Mouse (Mus musculus) limb, embryonic 14.5 days (tissue): ENCODE measurements around the gene Pomgnt1. TPM values are rescaled to one million over a fixed set of nuclear protein-coding genes. Genes with fewer than 3 reads are reported as not detected.

ENCODE experiments used
- ATAC-seq: fragments of 200-750 bp; cut with Nextera tagmentation; 2 replicates; pipeline ENCODE4 v1.8.0; 2017; ENCODE audit warnings: low read depth, moderate number of reproducible peaks, moderate TSS enrichment; ENCODE audit not compliant: low FRiP score
- DNase-seq: peaks from one replicate; pipeline ENCODE4 v3.0.0-alpha.2; 2015; ENCODE audit warnings: low spot score
- H3K27ac ChIP-seq: fragments of 300-500 bp; sonication (generic); replicated peaks from 2 replicates; pipeline ENCODE4 v1.5.1; 2014; ENCODE audit warnings: low read depth, mild to moderate bottlenecking, low read length, moderate library complexity, mixed read lengths
- H3K27me3 ChIP-seq: fragments of 300-500 bp; sonication (generic); 2 replicates; pipeline ENCODE4 v1.6.1; 2014; ENCODE audit warnings: low read length, mixed read lengths; ENCODE audit not compliant: control insufficient read depth, insufficient read depth
- H3K36me3 ChIP-seq: fragments of 300-500 bp; sonication (generic); 2 replicates; pipeline ENCODE4 v1.6.1; 2014; ENCODE audit warnings: mild to moderate bottlenecking, low read length, moderate library complexity, mixed read lengths; ENCODE audit not compliant: control insufficient read depth, insufficient read depth
- H3K4me1 ChIP-seq: fragments of 300-500 bp; sonication (generic); 2 replicates; pipeline ENCODE4 v1.6.1; 2014; ENCODE audit warnings: antibody characterized with exemption, low read length, mixed read lengths; ENCODE audit not compliant: control insufficient read depth, insufficient read depth
- H3K4me2 ChIP-seq: fragments of 300-500 bp; sonication (generic); replicated peaks from 2 replicates; pipeline ENCODE4 v1.6.1; 2014; ENCODE audit warnings: low read depth, mild to moderate bottlenecking, low read length, moderate library complexity; ENCODE audit not compliant: severe bottlenecking
- H3K4me3 ChIP-seq: fragments of 300-500 bp; sonication (generic); replicated peaks from 2 replicates; pipeline ENCODE4 v1.5.1; 2014; ENCODE audit warnings: low read length
- H3K9ac ChIP-seq: fragments of 300-500 bp; sonication (generic); 2 replicates; pipeline ENCODE4 v1.6.1; 2014; ENCODE audit warnings: mild to moderate bottlenecking, low read depth, low read length, moderate library complexity; ENCODE audit not compliant: severe bottlenecking
- H3K9me3 ChIP-seq: fragments of 300-500 bp; sonication (generic); 2 replicates; pipeline ENCODE4 v1.6.1; 2016; ENCODE audit warnings: low read length; ENCODE audit not compliant: control insufficient read depth
- POLR2A ChIP-seq: fragments of 200-500 bp; IDR thresholded peaks from 2 replicates; pipeline ENCODE4 v1.8.0; 2012; ENCODE audit warnings: inconsistent platforms, mild to moderate bottlenecking, moderate library complexity, borderline replicate concordance; ENCODE audit not compliant: insufficient read depth, insufficient read length; ENCODE audit errors: extremely low read depth
- WGBS: fragments of 180-500 bp; shearing (Covaris S2); extraction: QIAGEN DNeasy Blood & Tissue Kit; methylation state at CpG from one replicate; pipeline ENCODE4 v1.1.7; 2014; 5-methylcytosine and 5-hydroxymethylcytosine counted together
- polyA plus RNA-seq, 2 experiments: library from polyadenylated mRNA; depleted of rRNA in 1 of 2; stranded (reverse) in 1 of 2; unstranded in 1 of 2; fragments of >200 nt; fragmentation: Nextera tagmentation in 1 of 2; extraction: Ambion mirVana in 1 of 2; gene quantifications; 2 replicates each; pipeline versions ENCODE4 v1.2.1 to v1.2.3; 2012 to 2014

The Pomgnt1 gene
- polyA plus RNA-seq, 2 experiments, result 62.7 to 79.6 TPM

DNA sequence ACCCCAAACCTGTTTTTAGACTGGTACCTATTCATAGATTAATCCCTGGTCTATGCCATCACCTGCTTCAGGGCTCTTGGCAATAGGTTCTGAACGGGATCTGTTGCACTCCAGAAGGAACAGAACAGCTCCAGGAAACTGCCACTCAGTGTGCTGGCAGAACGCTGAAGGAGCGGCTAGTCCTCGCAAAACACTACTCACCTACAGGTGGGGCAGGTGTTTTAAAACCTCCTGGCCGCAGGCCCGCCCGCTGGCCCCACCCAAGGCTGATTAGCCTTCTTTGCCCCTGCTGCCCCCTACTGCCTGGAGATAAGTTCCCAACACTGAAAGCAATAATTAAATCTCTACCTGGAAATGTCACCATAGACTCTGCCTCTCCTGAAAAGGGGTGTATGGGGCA, 43.8 kb downstream of the Pomgnt1 start, which contains the start of gene Tspan1:
Tspan1 (minus strand) TSS at position 198 of the 400 bp plus-strand sequence.
- Histone ChIP-seq H3K4me3 (no peak within 1 kb of the TSS), H3K27me3 (no peaks in the 10 kb centered on the region), H3K36me3 (no peaks in the 10 kb centered on the region), H3K9me3 (no peaks in the 10 kb centered on the region), H3K9ac (no peak within 1 kb of the TSS), H3K27ac (no peak within 1 kb of the TSS), H3K4me1 (peaks cover 7% of the 10 kb centered on the region; the same call in 1 of the 2 replicates), H3K4me2 (no peak within 1 kb of the TSS)
- DNase-seq, result no peak
- no peak for TF ChIP-seq POLR2A
- WGBS, result 21% methylated on average over 7 of the region's 7 CpGs
- ATAC-seq, result no peak

DNA sequence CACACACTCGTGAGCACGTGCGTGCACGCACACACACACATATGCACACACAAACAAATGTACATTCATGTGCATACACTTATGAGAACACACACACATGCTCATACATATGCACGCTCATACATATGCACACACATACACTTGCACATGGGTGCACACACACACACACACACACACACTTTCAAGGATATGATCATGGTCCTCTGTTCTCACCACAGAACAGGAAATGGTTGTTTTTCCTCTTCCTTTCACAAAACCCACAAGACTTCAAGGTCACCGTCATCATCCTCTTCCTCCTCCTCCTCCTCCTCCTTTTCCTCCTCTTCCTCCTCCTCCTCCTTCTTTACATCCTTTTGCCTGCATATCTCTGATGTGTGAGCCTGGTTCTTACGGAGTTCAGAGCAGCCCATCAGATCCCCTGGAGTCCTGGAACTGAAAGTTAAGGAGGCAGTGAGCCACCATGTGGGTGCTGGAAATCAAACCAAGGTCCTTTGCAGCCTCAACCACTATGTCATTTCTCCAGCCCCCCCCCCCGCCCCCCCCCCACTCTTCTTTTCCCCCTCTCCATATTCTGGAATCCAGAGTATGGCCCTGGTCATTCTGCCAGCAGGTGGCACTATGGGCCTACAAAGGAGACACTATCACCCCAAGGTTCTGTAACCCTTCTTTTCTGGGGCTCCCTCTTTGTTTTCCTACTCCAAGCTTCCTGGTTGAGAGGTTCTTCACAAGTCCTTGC, 45.1 kb downstream of the Pomgnt1 start:
- Histone ChIP-seq H3K9ac (no peak overlapping the region), H3K4me1 (peaks cover 7% of the 10 kb centered on the region; the same call in 1 of the 2 replicates), H3K4me3 (no peak overlapping the region), H3K9me3 (no peaks in the 10 kb centered on the region), H3K27me3 (no peaks in the 10 kb centered on the region), H3K36me3 (no peaks in the 10 kb centered on the region), H3K27ac (no peak overlapping the region), H3K4me2 (no peak overlapping the region)
- no peak for TF ChIP-seq POLR2A
- 80% methylated on average over 7 of the region's 8 CpGs for WGBS
- DNase-seq (peak; percentile 68), ATAC-seq (peak; percentile 62; the same call in 1 of the 2 replicates)

DNA sequence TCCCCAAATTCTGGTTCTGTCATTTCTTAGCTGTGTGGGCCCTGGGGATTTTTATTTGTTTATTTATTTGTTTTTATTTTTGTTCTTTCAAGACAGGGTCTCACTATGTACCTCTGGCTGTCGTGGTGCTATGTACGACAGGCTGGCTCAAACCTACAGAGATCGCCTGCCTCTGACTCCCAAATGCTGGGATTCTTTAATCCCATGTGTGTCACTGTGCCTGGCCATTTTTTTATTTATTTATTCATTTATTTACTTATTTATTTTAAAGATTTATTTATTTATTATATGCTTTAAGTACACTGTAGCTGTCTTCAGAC, 45.7 kb downstream of the Pomgnt1 start:
- H3K9ac ChIP-seq, result no peak overlapping the region
- H3K4me1 ChIP-seq, result peaks cover 7% of the 10 kb centered on the region; the same call in 1 of the 2 replicates
- ATAC-seq (no peak; the same call in 1 of the 2 replicates), DNase-seq (no peak)
- H3K4me3 ChIP-seq, result no peak overlapping the region
- 73% methylated on average over 3 of the region's 3 CpGs for WGBS
- H3K27ac ChIP-seq, result no peak overlapping the region
- H3K9me3 ChIP-seq, result no peaks in the 10 kb centered on the region
- H3K4me2 ChIP-seq, result no peak overlapping the region
- no peak for TF ChIP-seq POLR2A
- no peaks in the 10 kb centered on the region for H3K27me3 ChIP-seq
- H3K36me3 ChIP-seq, result no peaks in the 10 kb centered on the region

DNA sequence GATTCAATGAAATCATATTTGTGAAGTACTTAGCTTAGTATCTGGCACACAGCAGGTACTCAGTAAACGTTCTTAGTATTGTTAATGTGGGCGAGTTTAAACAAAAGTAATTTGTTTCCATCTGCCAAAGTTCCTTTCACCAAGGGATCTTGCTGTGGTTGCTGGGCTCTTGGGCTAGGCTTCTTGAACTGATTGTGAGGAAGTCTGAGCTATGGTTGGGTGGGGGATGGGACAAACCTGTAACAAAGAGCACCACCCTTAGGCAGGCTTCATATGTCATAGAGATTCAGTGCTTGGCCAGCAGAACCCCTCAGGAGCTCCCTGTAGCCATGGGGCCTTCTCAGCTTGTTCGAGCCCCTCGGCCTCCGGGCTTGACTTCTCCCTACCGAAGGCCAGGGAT, 49.4 kb downstream of the Pomgnt1 start, which contains the start of the genes 1700042G07Rik and Gm49337:
1700042G07Rik (plus strand) TSS at position 301 of the 400 bp plus-strand sequence.
Gm49337 (plus strand) TSS at position 313 of the 400 bp plus-strand sequence.
- peaks cover 23% of the 10 kb centered on the region for H3K4me1 ChIP-seq

DNA sequence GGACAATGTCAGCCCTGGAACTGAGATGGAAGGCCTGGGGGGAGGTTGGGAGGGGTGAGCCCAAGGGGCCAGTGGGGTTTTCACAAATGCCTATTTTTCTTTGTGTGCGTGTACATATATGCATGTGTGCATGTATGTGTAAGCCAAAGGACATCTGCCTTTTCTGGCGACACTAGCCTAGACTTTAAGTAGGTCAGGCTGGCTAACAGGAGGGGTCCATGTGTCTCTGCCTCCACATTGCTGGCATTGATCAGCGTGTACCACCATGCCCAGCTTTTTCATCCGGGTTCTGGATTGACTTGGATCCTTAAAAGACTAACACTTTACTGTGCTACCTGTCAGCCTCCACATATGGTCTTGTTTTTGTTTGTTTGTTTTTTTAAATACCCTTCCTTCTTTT, 50.1 kb downstream of the Pomgnt1 start:
- peaks cover 23% of the 10 kb centered on the region for H3K4me1 ChIP-seq
- ATAC-seq (no peak), DNase-seq (no peak)
- no peak overlapping the region for H3K9ac ChIP-seq
- no peak overlapping the region for H3K4me3 ChIP-seq
- H3K36me3 ChIP-seq, result no peaks in the 10 kb centered on the region
- TF ChIP-seq POLR2A, result no peak
- H3K4me2 ChIP-seq, result no peak overlapping the region
- 80% methylated on average over 4 of the region's 4 CpGs for WGBS
- no peaks in the 10 kb centered on the region for H3K9me3 ChIP-seq
- no peaks in the 10 kb centered on the region for H3K27me3 ChIP-seq
- H3K27ac ChIP-seq, result no peak overlapping the region

More for the DNA sequence above, 49.4 kb downstream of the Pomgnt1 start, which contains the start of the genes 1700042G07Rik and Gm49337:
- Histone ChIP-seq H3K27me3 (no peaks in the 10 kb centered on the region), H3K9me3 (no peaks in the 10 kb centered on the region), H3K9ac (no peak within 1 kb of the TSS), H3K4me3 (no peak within 1 kb of the TSS), H3K27ac (no peak within 1 kb of the TSS), H3K36me3 (no peaks in the 10 kb centered on the region), H3K4me2 (no peak within 1 kb of the TSS)
- TF ChIP-seq POLR2A, result no peak
- no peak for ATAC-seq
- no peak for DNase-seq
- WGBS, result 81% methylated on average over 6 of the region's 6 CpGs
